Mouse (Mus musculus) cerebellum, postnatal 14 days (tissue): ENCODE data around the gene Ror2.
A peak's percentile ranks its signal among the peaks of the same experiment; 100 is the strongest.
"Not testable (repeated sequence)": the region's sequence is repeated elsewhere in the genome, so short reads cannot be mapped to it uniquely, and the experiment has no call there.

Experiments used
- DNase-seq, 2 experiments: peaks; one replicate each; pipeline ENCODE4 v3.0.0; 2021; ENCODE audit warnings: mixed read lengths in 2 of 2

Gene Ror2

GRCm38 (mm10) chr13:53285756-53286361, at the start of gene Ror2:
Gene Ror2 (minus strand): TSS chr13:53286124.
- DNase-seq: peak; percentile 40 to 58

GRCm38 (mm10) chr13:53333769-53334168, 47.8 kb upstream of the Ror2 start:
- no peak for DNase-seq

GRCm38 (mm10) chr13:53330246-53330645, 44.3 kb upstream of the Ror2 start:
- no peak for DNase-seq

GRCm38 (mm10) chr13:53325531-53325930, 39.6 kb upstream of the Ror2 start:
- no peak for DNase-seq

GRCm38 (mm10) chr13:53323661-53324060, 37.7 kb upstream of the Ror2 start:
- DNase-seq: no peak

GRCm38 (mm10) chr13:53320899-53321298, 35.0 kb upstream of the Ror2 start:
- DNase-seq: no peak

- no peak for DNase-seq
These were observed 30.8 kb upstream of the Ror2 start for GRCm38 (mm10) chr13:53316515-53317295.

- not testable (repeated sequence) for DNase-seq
These were observed 29.8 kb upstream of the Ror2 start for GRCm38 (mm10) chr13:53315757-53316156.

- no peak for DNase-seq
These were observed 24.5 kb upstream of the Ror2 start for GRCm38 (mm10) chr13:53310442-53310841.

- peak; percentile 15 to 27 for DNase-seq
These were observed 23.8 kb upstream of the Ror2 start for GRCm38 (mm10) chr13:53309661-53310160.

- DNase-seq: peak; percentile 20 to 28
These were observed 23.2 kb upstream of the Ror2 start for GRCm38 (mm10) chr13:53309148-53309547.

- no peak for DNase-seq
These were observed 20.9 kb upstream of the Ror2 start for GRCm38 (mm10) chr13:53306836-53307235.

GRCm38 (mm10) chr13:53305256-53305655, 19.3 kb upstream of the Ror2 start:
- DNase-seq: no peak

GRCm38 (mm10) chr13:53302688-53303087, 16.8 kb upstream of the Ror2 start:
- DNase-seq: no peak

- DNase-seq: no peak
These were observed 7.1 kb upstream of the Ror2 start for GRCm38 (mm10) chr13:53293065-53293464.

GRCm38 (mm10) chr13:53292244-53292643, 6.3 kb upstream of the Ror2 start:
- no peak for DNase-seq

- DNase-seq: peak; percentile 50 to 56
These were observed 616 bp downstream of the Ror2 start for GRCm38 (mm10) chr13:53285261-53285755.

GRCm38 (mm10) chr13:53284740-53285191, 1.2 kb downstream of the Ror2 start:
- peak in 1 of 2 experiments; percentile 9 for DNase-seq

GRCm38 (mm10) chr13:53281604-53282396, 4.1 kb downstream of the Ror2 start:
- no peak for DNase-seq

GRCm38 (mm10) chr13:53278908-53279307, 7.0 kb downstream of the Ror2 start:
- DNase-seq: no peak

- DNase-seq: no peak
These were observed 9.5 kb downstream of the Ror2 start for GRCm38 (mm10) chr13:53276381-53276780.

- DNase-seq: no peak
These were observed 10.1 kb downstream of the Ror2 start for GRCm38 (mm10) chr13:53275778-53276177.

- DNase-seq: no peak
These were observed 11.2 kb downstream of the Ror2 start for GRCm38 (mm10) chr13:53274771-53275170.
